Mouse (Mus musculus) bone marrow, adult 2 months (tissue): ENCODE data around the gene Kcnh4. TPM values are rescaled to one million over a fixed set of nuclear protein-coding genes. Genes with fewer than 3 reads are reported as not detected.
A peak's percentile ranks its signal among the peaks of the same experiment; 100 is the strongest.

Experiments used
- H3K27ac ChIP-seq: fragments of 200-500 bp; 2 replicates; pipeline ENCODE4 v1.5.1; 2012; ENCODE audit warnings: low read depth, mild to moderate bottlenecking, control low read depth, inconsistent platforms, low read length; ENCODE audit not compliant: control insufficient read depth, poor library complexity, insufficient read depth
- H3K4me1 ChIP-seq: fragments of 200-500 bp; 2 replicates; pipeline ENCODE4 v1.6.1; 2011; ENCODE audit warnings: low read length; ENCODE audit not compliant: control insufficient read depth, insufficient read depth
- H3K4me3 ChIP-seq: fragments of 200-500 bp; replicated peaks from 2 replicates; pipeline ENCODE3; 2011; ENCODE audit warnings: mild to moderate bottlenecking, low read depth, low read length, control low read depth; ENCODE audit not compliant: control insufficient read depth
- CTCF ChIP-seq: fragments of 200-500 bp; IDR thresholded peaks from 2 replicates; pipeline ENCODE4 v1.5.1; 2011; ENCODE audit warnings: low read length, control low read depth; ENCODE audit not compliant: control insufficient read depth, insufficient read depth
- POLR2A ChIP-seq: fragments of 200-500 bp; IDR thresholded peaks from 2 replicates; pipeline ENCODE4 v1.6.1; 2011; ENCODE audit warnings: low read depth, mild to moderate bottlenecking, control low read depth, low read length, borderline replicate concordance; ENCODE audit not compliant: control insufficient read depth
- WGBS: fragments of 180-500 bp; shearing (Covaris S2); methylation state at CpG from one replicate; pipeline ENCODE4 v1.1.7; 2018; 5-methylcytosine and 5-hydroxymethylcytosine counted together
- polyA plus RNA-seq: library from polyadenylated mRNA; stranded (reverse); fragments of >200 nt; gene quantifications from 2 replicates; pipeline ENCODE4 v1.2.4, GENCODE M21; 2011; ENCODE audit warnings: low replicate concordance; ENCODE audit not compliant: missing spikeins, insufficient read depth, insufficient read length

Gene Kcnh4
- polyA plus RNA-seq, 1 experiment, result not detected

- H3K27ac ChIP-seq, result no peak overlapping the region
- no peaks in the 10 kb centered on the region; the same call in 1 of the 2 replicates for H3K4me1 ChIP-seq
- no peak overlapping the region for H3K4me3 ChIP-seq
- TF ChIP-seq POLR2A (no peak), CTCF (no peak)
- 42% methylated on average over 4 of the region's 4 CpGs for WGBS
These were observed 11.1 kb downstream of the Kcnh4 start for GRCm38 (mm10) chr11:100748620-100749019.

- TF ChIP-seq CTCF, result no peak
- TF ChIP-seq POLR2A, result no peak
- Histone ChIP-seq H3K4me3 (no peak overlapping the region), H3K27ac (no peak overlapping the region), H3K4me1 (no peaks in the 10 kb centered on the region; the same call in 1 of the 2 replicates)
- 52% methylated on average over 5 of the region's 5 CpGs for WGBS
These were observed 12.6 kb downstream of the Kcnh4 start for GRCm38 (mm10) chr11:100747114-100747513.

- TF ChIP-seq CTCF, result no peak
- TF ChIP-seq POLR2A, result no peak
- WGBS, result 85% methylated on average over 10 of the region's 10 CpGs
- Histone ChIP-seq H3K27ac (no peak overlapping the region), H3K4me1 (no peaks in the 10 kb centered on the region; the same call in 1 of the 2 replicates), H3K4me3 (no peak overlapping the region)
These were observed 13.2 kb downstream of the Kcnh4 start for GRCm38 (mm10) chr11:100746546-100746945.

- TF ChIP-seq CTCF (peak; percentile 66), POLR2A (no peak)
- Histone ChIP-seq H3K4me1 (no peaks in the 10 kb centered on the region; the same call in 1 of the 2 replicates), H3K27ac (no peak overlapping the region), H3K4me3 (no peak overlapping the region)
- 18% methylated on average over 6 of the region's 6 CpGs for WGBS
These were observed 14.7 kb downstream of the Kcnh4 start for GRCm38 (mm10) chr11:100745085-100745484.

GRCm38 (mm10) chr11:100741348-100741747 is 18.4 kb downstream of the Kcnh4 start:
- H3K4me1 ChIP-seq, result peaks cover 1% of the 10 kb centered on the region; the same call in 1 of the 2 replicates

GRCm38 (mm10) chr11:100738749-100739148 is 21.0 kb downstream of the Kcnh4 start:
- Histone ChIP-seq H3K27ac (no peak overlapping the region), H3K4me3 (peak overlapping the region; percentile 51), H3K4me1 (peaks cover 3% of the 10 kb centered on the region; the same call in 1 of the 2 replicates)
- TF ChIP-seq POLR2A, result no peak
- no peak for TF ChIP-seq CTCF
- WGBS, result 21% methylated on average over 5 of the region's 5 CpGs

More at GRCm38 (mm10) chr11:100741348-100741747, 18.4 kb downstream of the Kcnh4 start:
- Histone ChIP-seq H3K4me3 (no peak overlapping the region), H3K27ac (no peak overlapping the region)
- no peak for TF ChIP-seq POLR2A
- no peak for TF ChIP-seq CTCF
- 82% methylated on average over 6 of the region's 6 CpGs for WGBS

GRCm38 (mm10) chr11:100738066-100738604 is 21.6 kb downstream of the Kcnh4 start, which contains the start of gene Rab5c:
Gene Rab5c (minus strand): TSS chr11:100738215.
- under 1% methylated on average over 39 of the region's 39 CpGs for WGBS
- H3K4me1 ChIP-seq, result peaks cover 3% of the 10 kb centered on the region; the same call in 1 of the 2 replicates
- peak within 1 kb of the TSS; percentile 84 for H3K4me3 ChIP-seq
- H3K27ac ChIP-seq, result peak within 1 kb of the TSS; percentile 88
- TF ChIP-seq POLR2A, result peak; percentile 58; the same call in 1 of the 2 replicates
- no peak for TF ChIP-seq CTCF

GRCm38 (mm10) chr11:100737105-100737733 is 22.5 kb downstream of the Kcnh4 start:
- TF ChIP-seq POLR2A (no peak), CTCF (no peak)
- H3K4me1 ChIP-seq, result peaks cover 3% of the 10 kb centered on the region; the same call in 1 of the 2 replicates
- H3K4me3 ChIP-seq, result peak overlapping the region; percentile 84
- WGBS, result under 1% methylated on average over 13 of the region's 13 CpGs
- peak overlapping the region; percentile 88 for H3K27ac ChIP-seq

GRCm38 (mm10) chr11:100736746-100737080 is 23.0 kb downstream of the Kcnh4 start:
- H3K27ac ChIP-seq, result no peak overlapping the region; the same call in 1 of the 2 replicates
- WGBS, result 33% methylated on average over 4 of the region's 4 CpGs
- H3K4me1 ChIP-seq, result peaks cover 3% of the 10 kb centered on the region; the same call in 1 of the 2 replicates
- peak overlapping the region; percentile 84 for H3K4me3 ChIP-seq
- TF ChIP-seq POLR2A (no peak), CTCF (no peak)
